Mouse (Mus musculus) thymus, adult 18-20 months (tissue): ENCODE measurements around the gene Utrn.

Experiments
- DNase-seq, 2 experiments: peaks; one replicate each; pipeline ENCODE4 v3.0.0; 2022; ENCODE audit warnings: mixed read lengths in 2 of 2

Gene Utrn

DNA sequence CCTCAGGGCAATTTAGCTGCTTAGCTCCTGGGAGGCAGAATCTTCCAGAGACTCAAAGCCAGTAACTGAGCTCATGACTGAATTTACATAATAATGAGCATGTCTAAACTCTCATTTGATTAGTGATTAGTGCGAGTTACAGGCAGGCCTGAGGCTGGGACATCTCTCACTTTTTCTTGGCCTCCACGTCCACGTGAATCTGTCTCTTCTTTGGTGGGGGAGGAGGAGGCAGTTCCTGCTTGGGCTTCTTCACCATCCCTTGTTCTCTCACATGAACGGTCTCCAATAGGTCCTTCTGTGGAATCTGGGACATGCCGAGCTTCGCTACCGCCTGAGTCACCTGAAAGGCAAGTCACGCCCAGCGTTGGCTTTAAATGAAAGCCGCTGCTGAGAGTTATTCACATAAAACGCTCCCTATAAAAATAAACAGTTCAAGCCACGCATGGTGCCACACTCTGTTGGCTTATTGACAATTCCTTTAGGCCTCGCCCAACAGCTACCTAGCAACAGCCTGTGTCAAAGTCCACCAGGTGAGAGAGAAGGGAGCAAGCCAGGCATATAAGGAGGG lies 143.0 kb downstream of the Utrn start:
- DNase-seq = no peak

DNA sequence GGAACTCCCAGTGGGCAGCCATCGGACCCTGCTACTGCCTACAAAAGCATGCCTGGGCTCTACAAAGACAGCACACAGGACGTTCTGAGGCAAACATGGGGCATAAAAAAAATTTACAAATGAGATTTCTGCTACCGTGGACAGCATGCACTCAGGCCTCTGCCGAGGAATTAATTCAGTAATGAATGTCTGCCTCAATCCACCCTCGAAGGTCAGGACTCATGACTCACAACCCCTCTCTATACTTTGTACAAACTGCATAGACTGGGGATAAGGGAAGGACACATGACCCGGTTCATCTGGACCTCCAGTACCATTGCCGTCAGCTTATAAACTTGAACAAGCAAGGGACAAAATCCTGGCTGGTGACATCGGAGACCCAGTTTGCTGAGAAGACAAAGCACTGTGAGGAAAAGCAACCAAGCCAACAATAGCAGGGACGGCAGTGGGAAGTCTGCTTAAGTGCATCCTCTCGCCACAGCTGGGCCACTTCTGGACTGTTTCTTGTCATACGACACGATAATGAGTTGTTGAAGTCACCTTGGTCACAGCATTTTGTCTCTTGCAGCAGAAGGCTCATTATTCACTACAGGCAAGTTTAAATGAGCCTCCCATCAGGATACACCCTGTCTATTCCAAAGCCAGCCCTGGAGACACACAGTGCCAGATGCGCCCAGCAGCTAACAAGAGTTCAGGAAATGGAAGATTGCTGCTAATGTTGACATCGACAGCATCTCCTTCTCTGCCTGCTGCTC lies 144.7 kb downstream of the Utrn start:
- DNase-seq = no peak

DNA sequence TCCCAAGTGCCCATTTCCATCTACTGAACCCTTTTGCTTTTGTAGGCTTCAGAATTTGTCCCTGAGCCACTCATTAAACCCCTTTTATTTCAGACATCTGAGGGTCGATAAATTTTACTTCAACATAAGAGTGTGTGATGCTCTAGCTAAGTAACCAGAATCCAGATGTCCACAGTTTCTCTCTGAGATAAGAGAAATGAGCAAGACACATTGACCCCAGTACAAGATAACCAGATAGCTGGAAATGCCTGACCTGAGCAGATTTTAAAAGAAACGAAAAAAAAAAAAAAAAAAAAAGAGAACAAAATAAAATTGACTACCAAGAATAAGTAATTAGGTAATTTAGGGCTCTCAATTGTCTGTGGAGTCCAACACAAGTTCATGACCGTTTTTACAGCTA lies 145.9 kb downstream of the Utrn start:
- no peak for DNase-seq

- no peak for DNase-seq
These were observed 147.1 kb downstream of the Utrn start for GRCm38 (mm10) chr10:12722111-12722510.

DNA sequence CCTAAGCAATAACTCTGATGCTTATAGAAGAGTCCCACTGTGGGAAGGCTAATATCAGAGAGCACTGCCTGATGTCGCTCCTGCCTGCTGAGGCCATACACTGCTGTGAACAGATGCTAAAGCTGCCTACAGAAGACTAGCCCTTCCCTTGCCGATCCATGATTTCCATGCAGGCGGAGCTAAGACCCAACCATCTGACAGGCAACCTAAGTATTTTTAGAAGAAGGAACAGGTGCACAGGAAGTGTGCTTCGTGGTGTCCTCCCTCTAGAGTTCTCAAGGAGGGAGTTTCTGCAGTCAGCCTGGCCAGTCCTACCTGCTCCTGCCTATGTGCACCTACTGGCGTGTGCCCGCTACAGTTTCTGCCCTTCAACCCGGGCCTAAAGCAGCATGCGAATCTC lies 150.8 kb downstream of the Utrn start:
- DNase-seq = no peak

- DNase-seq = no peak
These were observed 151.8 kb downstream of the Utrn start for GRCm38 (mm10) chr10:12717381-12717780.

DNA sequence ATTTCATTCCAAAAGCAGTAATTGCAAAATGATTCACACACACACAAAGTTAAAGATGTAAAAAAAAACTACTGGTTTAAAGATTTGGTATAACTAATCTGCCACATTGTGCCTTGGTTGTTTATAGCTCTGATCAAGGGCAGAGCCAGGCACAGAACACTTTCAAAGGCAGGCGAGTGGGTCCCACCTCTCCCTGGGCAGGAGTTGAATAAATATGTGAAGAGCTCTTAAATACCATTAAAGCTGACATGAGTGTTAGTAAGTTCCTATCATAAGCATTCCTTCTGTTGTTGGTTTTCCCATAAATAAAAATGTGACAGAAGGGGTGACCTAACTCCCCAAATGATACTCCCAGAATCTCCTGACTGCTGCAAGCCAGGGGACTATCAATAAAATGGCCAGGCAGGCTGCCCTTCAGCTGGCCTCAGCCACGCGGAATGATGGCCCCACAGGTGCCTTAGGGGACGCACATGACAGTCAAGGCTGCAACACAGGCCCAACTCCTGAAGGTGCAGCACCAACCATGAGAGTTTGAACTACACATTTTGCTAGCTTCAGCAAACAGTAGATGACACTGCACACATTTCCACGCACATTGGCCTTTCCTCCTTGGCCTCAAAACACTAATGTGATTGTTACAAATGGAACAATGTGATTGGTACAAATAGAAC lies 152.4 kb downstream of the Utrn start:
- DNase-seq = no peak

- no peak for DNase-seq
These were observed 155.8 kb downstream of the Utrn start for GRCm38 (mm10) chr10:12713236-12713855.

DNA sequence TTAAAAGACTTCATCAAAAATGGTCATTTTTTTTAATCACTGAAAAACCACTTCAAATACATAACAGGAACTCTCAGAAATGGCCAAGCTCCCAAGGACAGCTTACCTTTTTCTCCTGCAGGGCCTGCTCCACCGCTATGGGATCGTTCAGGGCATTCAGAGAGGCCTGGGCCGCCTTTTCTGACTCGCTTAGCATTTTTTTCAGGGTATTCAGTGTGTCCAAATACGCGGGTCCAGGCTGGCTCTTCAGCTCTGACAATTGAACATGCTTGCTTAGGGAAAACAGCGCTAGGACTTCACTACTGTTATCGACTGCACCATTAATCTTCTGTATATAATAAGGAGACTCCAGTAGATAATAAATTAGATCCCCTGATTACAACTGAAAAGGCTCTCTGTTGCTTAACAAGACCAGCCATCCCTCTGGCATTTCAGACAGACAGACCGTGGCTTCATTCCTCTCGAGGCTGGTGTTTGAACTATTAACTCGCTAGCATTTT lies 157.8 kb downstream of the Utrn start:
- no peak for DNase-seq

GRCm38 (mm10) chr10:12706516-12706915 lies 162.6 kb downstream of the Utrn start:
- DNase-seq = no peak

GRCm38 (mm10) chr10:12705990-12706389 lies 163.2 kb downstream of the Utrn start:
- DNase-seq = no peak

GRCm38 (mm10) chr10:12704290-12704689 lies 164.9 kb downstream of the Utrn start:
- DNase-seq = no peak

DNA sequence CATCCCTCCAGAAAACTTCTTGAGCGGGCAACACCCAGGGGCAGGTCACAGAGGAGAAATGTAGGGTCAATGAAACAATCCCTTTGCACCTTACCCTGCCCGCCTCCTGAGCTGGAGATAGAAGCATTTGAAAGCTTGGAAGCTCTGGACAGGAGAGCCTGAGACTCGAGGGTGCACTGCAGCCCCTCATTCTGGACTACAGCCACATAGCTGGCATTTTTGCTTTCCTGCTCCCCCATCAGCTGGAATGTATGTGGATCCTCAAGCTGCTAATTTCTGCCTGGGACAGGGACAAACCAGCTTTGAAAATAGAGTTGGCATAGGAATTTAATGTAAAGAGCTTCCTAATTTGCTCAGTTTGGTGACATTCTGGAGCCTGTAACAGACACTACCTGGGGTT lies 165.6 kb downstream of the Utrn start:
- DNase-seq = no peak

DNA sequence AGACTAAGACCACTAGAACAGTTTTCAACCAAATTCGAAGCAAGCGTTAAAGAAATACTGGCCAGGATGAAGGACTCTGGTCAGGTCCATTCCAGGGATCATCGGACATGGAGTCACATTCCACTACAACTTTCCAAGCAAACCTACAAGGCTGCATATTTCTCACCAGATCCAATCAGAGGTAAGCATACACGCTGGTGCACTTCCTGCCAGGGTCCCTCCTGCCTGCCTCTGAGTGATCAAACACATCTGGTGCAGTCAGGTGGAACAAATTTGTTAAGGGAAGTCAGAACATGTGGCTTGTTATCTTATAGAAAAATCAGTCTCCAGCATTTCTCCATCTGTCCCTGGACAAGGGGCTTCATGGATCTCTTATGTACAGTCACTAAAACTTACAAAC lies 167.0 kb downstream of the Utrn start:
- no peak for DNase-seq

GRCm38 (mm10) chr10:12701694-12702093 lies 167.5 kb downstream of the Utrn start:
- DNase-seq = no peak

- DNase-seq = no peak
These were observed 168.6 kb downstream of the Utrn start for GRCm38 (mm10) chr10:12700576-12700975.

GRCm38 (mm10) chr10:12697902-12698301 lies 171.3 kb downstream of the Utrn start:
- DNase-seq = no peak

DNA sequence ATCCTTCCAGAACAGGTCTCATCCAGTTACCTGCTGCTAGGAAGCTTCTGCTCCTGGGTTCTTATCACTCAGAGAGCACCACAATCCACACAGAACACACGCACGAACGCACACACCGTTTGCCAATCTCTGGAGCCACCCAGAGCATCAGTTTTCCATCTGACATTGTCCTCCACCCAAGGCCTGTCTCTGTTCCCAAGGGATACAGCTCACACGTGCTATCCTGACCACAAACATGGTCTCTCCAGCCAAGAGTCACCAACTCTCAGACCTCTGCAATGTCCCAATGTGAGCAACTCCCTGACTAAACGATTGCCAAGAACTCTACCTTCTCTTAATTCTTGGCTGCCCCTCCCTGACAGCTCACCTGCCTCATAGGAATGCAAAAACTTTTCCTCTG lies 172.5 kb downstream of the Utrn start:
- no peak for DNase-seq

GRCm38 (mm10) chr10:12694774-12695173 lies 174.4 kb downstream of the Utrn start:
- no peak for DNase-seq

- peak; percentile 18 to 40 for DNase-seq
These were observed 178.6 kb downstream of the Utrn start for GRCm38 (mm10) chr10:12690601-12691000.

- DNase-seq = no peak
These were observed 183.5 kb downstream of the Utrn start for GRCm38 (mm10) chr10:12685683-12686082.

GRCm38 (mm10) chr10:12684018-12684417 lies 185.1 kb downstream of the Utrn start:
- DNase-seq = no peak

DNA sequence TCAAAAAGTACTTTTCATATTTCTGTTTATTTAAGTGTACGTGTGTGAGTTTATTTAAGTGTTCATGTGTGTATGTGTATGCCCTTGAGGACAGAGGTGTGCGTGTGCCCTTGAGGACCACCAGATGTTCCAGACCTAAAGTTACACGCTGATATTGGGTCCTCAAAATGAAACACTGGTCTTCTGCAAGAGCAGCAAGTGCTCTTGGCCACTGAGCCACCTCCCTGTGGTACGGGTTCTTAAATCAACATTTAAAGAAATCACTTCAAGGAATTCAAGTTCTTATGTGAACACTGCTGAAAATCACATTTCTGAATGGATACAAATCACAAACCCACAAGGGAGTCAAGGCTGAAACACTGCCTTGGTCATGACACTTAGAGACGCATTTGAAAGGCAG lies 195.9 kb downstream of the Utrn start:
- DNase-seq = no peak

- DNase-seq = no peak
These were observed 197.6 kb downstream of the Utrn start for GRCm38 (mm10) chr10:12671608-12672007.
